Mouse (Mus musculus) ovary, postnatal 10 days (tissue): ENCODE measurements around the gene Bche.

ENCODE experiments used
- DNase-seq: peaks from one replicate; pipeline ENCODE4 v3.0.0; 2022; ENCODE audit warnings: low spot score

Bche gene

GRCm38 (mm10) chr3:73708410-73708714, at the start of gene Bche:
Gene Bche (minus strand): TSS chr3:73708415.
- no peak for DNase-seq

- DNase-seq: no peak
These were observed 33.8 kb upstream of the Bche start for GRCm38 (mm10) chr3:73741998-73742397.

DNA sequence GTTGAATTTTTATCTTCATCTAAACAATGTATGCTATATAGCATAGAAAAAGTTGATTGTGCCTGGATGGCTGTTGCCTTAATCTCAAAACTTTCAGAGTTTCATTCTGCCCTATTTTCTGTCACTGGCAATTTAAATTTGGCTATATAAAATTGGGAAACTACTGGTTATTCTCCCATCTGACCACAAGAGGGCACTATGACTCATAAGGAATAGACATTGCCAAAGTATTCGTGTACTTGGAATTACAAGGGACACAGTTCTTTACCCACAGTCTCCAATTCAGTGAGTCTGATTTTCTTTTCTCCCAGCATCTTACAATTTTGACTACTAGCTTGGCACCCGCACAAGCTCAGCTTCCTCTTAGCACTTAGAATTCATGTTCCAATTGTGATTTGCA, 23.5 kb upstream of the Bche start:
- DNase-seq: no peak

- no peak for DNase-seq
These were observed 21.3 kb upstream of the Bche start for GRCm38 (mm10) chr3:73729511-73729910.

DNA sequence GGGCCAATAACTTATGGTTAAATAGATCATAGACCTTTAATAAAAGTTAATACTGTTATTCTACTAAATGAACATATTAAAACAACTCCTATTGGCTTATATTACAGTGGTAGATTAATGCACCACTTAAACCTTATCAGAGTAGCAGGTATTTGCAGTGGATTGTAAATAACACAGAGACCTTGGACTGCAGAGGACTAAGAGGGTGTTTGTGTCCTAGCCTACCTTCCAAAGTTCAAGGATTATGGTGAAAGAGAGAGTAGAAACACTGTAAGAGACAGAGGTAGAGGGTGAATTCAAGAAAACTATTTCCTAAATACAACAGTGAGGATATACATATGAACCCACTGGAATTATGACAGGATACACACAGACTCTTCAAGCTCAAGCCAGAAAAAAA, 17.5 kb upstream of the Bche start:
- DNase-seq: no peak

DNA sequence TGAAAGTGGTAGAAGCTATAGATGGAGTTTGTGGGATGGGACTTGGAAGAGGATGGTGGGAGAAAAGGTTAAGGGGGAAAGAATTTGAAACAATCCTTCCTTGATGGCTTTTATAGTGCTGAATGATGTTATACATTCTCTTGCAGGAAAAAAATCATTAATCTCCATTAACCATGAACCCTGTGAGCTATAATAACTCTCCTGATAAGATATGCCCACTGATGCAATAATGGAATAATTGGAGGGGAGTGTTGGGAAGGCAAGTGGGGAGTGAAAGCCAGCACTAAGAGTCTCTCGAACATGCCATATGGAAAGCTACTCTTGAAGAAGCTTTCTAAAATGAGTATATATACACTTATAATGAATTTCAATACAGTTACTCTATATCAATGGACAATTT, 16.7 kb upstream of the Bche start:
- DNase-seq: no peak

DNA sequence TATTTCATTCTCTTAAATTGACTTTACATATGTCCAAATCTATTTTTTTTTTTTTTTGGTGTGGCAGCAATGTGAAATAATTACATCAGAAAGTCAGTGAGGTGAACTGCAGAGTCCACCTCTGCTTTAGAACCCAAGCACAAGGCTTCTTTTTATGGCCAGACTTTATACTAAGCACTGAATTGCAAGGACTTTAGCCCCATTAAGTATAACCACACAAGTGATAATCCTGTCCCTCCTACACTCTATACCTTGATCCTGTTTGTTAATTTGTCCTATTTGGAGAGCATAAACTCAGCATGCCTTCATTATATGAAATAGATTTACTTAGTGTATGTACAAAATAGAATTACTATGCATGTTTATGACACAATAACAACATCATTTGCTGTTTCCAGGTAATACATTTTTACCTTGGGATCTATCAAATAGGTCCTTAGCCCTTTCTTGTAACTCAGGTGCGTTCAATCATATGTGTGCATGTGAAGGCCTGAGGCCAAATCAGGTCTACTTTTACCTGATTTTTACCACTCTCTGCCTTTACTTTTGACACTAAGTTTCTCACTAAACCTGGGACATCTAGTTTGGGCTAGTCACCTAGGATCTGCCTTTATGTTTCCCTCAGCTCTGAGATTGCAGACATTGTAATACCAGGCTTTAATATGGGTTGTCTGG, 9.5 kb upstream of the Bche start:
- no peak for DNase-seq

- DNase-seq: no peak
These were observed 1.7 kb upstream of the Bche start for GRCm38 (mm10) chr3:73709871-73710270.

GRCm38 (mm10) chr3:73707461-73708409, 480 bp downstream of the Bche start:
- DNase-seq: peak; percentile 39

GRCm38 (mm10) chr3:73706544-73706943, 1.7 kb downstream of the Bche start:
- DNase-seq: no peak

- no peak for DNase-seq
These were observed 9.3 kb downstream of the Bche start for GRCm38 (mm10) chr3:73698889-73699288.

GRCm38 (mm10) chr3:73673333-73673732, 34.9 kb downstream of the Bche start:
- DNase-seq: no peak

GRCm38 (mm10) chr3:73668172-73668571, 40.0 kb downstream of the Bche start:
- DNase-seq: no peak

DNA sequence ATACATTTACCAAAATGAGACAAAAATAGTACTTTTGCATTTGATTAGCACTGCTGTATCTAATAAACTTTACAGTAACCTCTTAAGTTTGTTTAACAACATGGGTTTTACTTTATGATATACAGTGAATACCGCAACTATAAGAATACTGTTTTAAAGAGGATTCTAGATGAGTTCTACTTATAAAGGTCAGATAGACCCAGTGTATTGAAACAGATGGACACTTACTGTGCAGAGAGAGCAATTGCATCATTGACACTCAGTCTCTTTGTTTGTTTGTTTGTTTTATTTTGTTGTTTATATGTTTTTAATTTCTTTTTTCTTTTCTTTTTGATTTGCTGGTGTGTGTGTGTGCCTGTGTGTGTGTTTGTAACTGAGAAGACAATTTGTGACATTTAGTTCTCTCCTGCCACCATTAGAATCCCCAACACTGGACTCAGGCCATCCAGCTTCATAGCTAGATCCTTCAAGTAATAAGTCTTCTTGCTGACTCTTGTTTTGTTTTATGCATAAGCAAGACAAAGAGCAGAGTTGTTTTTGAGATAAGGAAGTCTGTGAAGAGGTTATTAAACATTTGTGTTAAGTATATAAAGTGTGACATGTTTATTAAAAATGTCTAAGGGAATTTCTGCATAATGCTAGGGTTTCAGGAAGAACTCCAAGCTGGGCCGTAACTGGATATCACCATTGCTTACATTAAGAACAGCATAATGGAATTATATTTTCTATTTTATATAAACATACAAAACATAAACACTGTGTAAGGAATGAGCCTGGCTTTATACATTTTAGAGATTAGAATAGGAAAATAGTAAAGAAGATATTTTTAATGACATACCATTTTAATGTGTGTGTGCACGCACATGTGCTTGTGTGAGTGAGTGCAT, 40.7 kb downstream of the Bche start:
- no peak for DNase-seq

DNA sequence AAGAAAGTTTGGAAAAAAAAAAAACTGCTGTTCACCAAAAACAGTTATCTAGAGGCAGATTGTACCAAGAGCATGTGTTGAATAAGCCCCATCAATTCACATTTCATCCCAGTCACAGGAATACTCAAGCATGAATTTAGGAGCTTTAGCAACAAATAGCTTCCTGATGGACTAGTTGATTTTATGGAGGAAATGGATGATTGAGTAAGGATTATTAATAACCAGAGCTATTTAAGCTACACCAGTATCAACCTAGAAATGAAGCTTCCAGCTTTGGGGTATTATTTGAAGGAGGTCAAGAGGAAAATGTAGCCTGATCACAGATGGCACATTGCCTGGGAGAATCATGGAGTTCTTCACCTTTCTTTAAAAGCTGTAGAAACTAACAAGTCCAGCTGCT, 57.9 kb downstream of the Bche start:
- no peak for DNase-seq

DNA sequence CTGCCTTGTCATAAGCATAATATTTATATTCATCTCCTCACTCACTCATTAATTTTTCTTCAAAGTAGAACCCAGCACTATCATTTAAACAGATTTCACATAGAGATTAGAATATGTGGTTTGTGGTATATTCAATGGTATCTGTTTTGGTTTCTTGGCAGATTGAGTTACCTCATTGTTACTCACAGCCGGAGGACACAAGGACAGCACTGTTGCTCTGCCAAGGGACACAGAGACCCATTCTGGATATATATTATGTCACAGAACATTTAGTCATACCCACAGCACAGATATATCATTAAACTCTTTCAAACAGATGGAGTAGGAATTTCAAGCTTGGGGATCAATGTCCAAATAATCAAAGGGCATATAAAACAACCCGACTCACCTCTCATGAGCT, 61.2 kb downstream of the Bche start:
- DNase-seq: no peak

- no peak for DNase-seq
These were observed 96.8 kb downstream of the Bche start for GRCm38 (mm10) chr3:73611421-73611820.

- DNase-seq: no peak
These were observed 116.3 kb downstream of the Bche start for GRCm38 (mm10) chr3:73591757-73592533.
